Comparison of ENCODE assay signal across 9 mouse cellular contexts in genomic region chr12:69087928-69088609, GRCm38 (mm10).
DNase-seq lines count a peak whose midpoint lies in the region; ATAC-seq and TF ChIP-seq lines count a peak whose summit lies in the region.
"Had no signal": no experiment of that assay in that cellular context is flagged by ENCODE, and none has a peak within 500 bp of the region (broad histone marks: within the 10 kb centered on the region; RNA-seq: fewer than 3 reads in every experiment).

No protein-coding gene starts in this region.

- no peaks in the 10 kb centered on the region for H3K79me2 ChIP-seq in MEL (ENCODE audit: control insufficient read depth, insufficient read depth, low read length, poor library complexity)

- no peak overlapping the region for H3K27ac ChIP-seq in MEL (ENCODE audit: control insufficient read depth, low read depth, low read length)

- TF ChIP-seq CTCF in MEL (IDR thresholded peaks at IDR 0.05 in 2 of 3, conservative IDR thresholded peaks at IDR 0.05 in 1 of 3; ENCODE audit: control insufficient read depth in 1 of 3, insufficient read depth in 1 of 3, low read depth in 2 of 3, low read length in 3 of 3, poor library complexity in 1 of 3, severe bottlenecking in 1 of 3), result peak; percentile 38 to 91 (median 81)

- no peak overlapping the region for H3K9ac ChIP-seq in MEL (ENCODE audit: control insufficient read depth, low read depth, low read length, poor library complexity, severe bottlenecking)

- H3K4me3 ChIP-seq in MEL (ENCODE audit: control insufficient read depth in 1 of 2, insufficient read depth in 1 of 2, low read depth in 2 of 2, low read length in 2 of 2), result no peak overlapping the region
- H3K4me3 ChIP-seq: megakaryocyte, embryonic 14.5 days had no signal

- peak; percentile 92 for TF ChIP-seq RAD21 in MEL (IDR thresholded peaks at IDR 0.05; ENCODE audit: low read depth, low read length)

- intact Hi-C loops in left cerebral cortex, postnatal 4 days (cut with DNase I), result loop anchor here (10.0 kb wide), 1 partner anchor 223 kb away; no protein-coding TSS in a partner anchor

- no peaks in the 10 kb centered on the region for H3K36me3 ChIP-seq in MEL (ENCODE audit: control insufficient read depth in 1 of 2, insufficient read depth in 2 of 2, low read length in 2 of 2)

- peak; percentile 39 to 74; a peak in 2 of 4 replicates for ATAC-seq in hematopoietic stem cell, adult 5-6 weeks (replicated peaks in 1 of 2; ENCODE audit: insufficient read depth in 1 of 2, low FRiP score in 2 of 2, low TSS enrichment in 1 of 2, low read depth in 1 of 2, poor library complexity in 2 of 2, severe bottlenecking in 2 of 2)

- TF ChIP-seq POLR2A in MEL (IDR thresholded peaks at IDR 0.05; ENCODE audit: control insufficient read depth in 1 of 2, insufficient read depth in 1 of 2, low read depth in 1 of 2, low read length in 2 of 2, poor library complexity in 1 of 2), result no peak

- H3K27me3 ChIP-seq in MEL (ENCODE audit: control insufficient read depth in 1 of 2, insufficient read depth in 2 of 2, low read length in 2 of 2), result no peaks in the 10 kb centered on the region
- H3K27me3 ChIP-seq: megakaryocyte, embryonic 14.5 days had no signal

- TF ChIP-seq EP300 in MEL (IDR thresholded peaks at IDR 0.05; ENCODE audit: low read depth in 1 of 2, low read length in 2 of 2), result no peak

- no peaks in the 10 kb centered on the region for H3K9me3 ChIP-seq in MEL (replicated peaks; ENCODE audit: insufficient read depth, low read length)

- DNase-seq in left cerebral cortex, adult 18-20 months (ENCODE audit: low spot score in 2 of 2), result peak; percentile 51 to 68
- no peak for DNase-seq in left cerebral cortex, postnatal 4 days
- peak; percentile 69 for DNase-seq in MEL (ENCODE audit: low read depth, low spot score)
- DNase-seq in embryo, embryonic 10 days (ENCODE audit: low spot score), result peak; percentile 75
- peak; percentile 54 for DNase-seq in lung, postnatal 10 days
- no peak for DNase-seq in yolk sac, embryonic 10.5 days (ENCODE audit: low spot score)
- no peak for DNase-seq in spleen, postnatal 14 days (ENCODE audit: low spot score in 2 of 2)

- no peaks in the 10 kb centered on the region for H3K4me1 ChIP-seq in MEL (ENCODE audit: control insufficient read depth in 1 of 2, insufficient read depth in 2 of 2, low read length in 2 of 2)
- H3K4me1 ChIP-seq: megakaryocyte, embryonic 14.5 days had no signal

TF ChIP-seq in MEL, 35 proteins besides CTCF, POLR2A, EP300 and RAD21:
- TF ChIP-seq NRF1 (IDR thresholded peaks at IDR 0.05; ENCODE audit: insufficient read depth, low read depth, low read length, poor library complexity, severe bottlenecking) (no peak), MXI1 (IDR thresholded peaks at IDR 0.05; ENCODE audit: low read depth, low read length) (no peak), ZC3H11A (IDR thresholded peaks at IDR 0.05; ENCODE audit: low read depth, low read length) (peak; percentile 57), MAX (IDR thresholded peaks at IDR 0.05; ENCODE audit: low read length) (no peak), MYC (IDR thresholded peaks at IDR 0.05; ENCODE audit: low read depth, low read length) (no peak), POLR2AphosphoS2 (IDR thresholded peaks at IDR 0.05; ENCODE audit: low read length) (no peak), SMC3 (IDR thresholded peaks at IDR 0.05; ENCODE audit: low read depth, low read length) (peak; percentile 68), ELF1 (IDR thresholded peaks at IDR 0.05; ENCODE audit: low read depth, low read length) (no peak), MAZ (IDR thresholded peaks at IDR 0.05; ENCODE audit: low read depth, low read length) (no peak), MAFK (IDR thresholded peaks at IDR 0.05; ENCODE audit: borderline replicate concordance, low read depth, low read length) (no peak)

Comparison
In these comparisons a context has a peak if more than half of its experiments do, and no peak if none do; other contexts are left out.
1. DNase-seq: peak in left cerebral cortex, adult 18-20 months (2 of 2), MEL (single experiment), embryo, embryonic 10 days (single experiment) and lung, postnatal 10 days (single experiment); none in left cerebral cortex, postnatal 4 days (single experiment), yolk sac, embryonic 10.5 days (single experiment) and spleen, postnatal 14 days (0 of 2).